Mouse (Mus musculus): ENCODE measurements around the gene Fgfr2.

The Fgfr2 gene

DNA sequence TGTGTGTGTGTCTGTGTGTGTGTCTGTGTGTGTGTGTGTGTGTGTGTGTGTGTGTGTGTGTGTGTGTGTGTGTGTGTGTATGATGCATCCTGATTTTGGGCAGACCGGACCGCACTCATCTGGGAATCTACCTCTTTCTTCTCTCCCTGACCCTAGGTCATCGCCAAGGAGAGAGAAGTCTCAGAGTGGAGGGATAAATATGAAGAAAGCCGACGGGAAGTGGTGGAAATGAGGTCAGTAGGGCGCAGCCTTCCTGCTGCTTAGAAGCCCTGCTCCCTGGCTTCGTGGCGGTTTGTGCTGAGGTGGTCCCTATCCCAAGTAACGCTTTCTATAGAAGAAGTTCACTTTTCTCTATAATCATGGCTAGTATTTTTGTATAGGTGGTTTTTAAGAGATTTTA is 2371.5 kb downstream of the Fgfr2 start:
- no peak for DNase-seq (ENCODE audit: inconsistent age in 2 of 2, low spot score in 1 of 2)

DNA sequence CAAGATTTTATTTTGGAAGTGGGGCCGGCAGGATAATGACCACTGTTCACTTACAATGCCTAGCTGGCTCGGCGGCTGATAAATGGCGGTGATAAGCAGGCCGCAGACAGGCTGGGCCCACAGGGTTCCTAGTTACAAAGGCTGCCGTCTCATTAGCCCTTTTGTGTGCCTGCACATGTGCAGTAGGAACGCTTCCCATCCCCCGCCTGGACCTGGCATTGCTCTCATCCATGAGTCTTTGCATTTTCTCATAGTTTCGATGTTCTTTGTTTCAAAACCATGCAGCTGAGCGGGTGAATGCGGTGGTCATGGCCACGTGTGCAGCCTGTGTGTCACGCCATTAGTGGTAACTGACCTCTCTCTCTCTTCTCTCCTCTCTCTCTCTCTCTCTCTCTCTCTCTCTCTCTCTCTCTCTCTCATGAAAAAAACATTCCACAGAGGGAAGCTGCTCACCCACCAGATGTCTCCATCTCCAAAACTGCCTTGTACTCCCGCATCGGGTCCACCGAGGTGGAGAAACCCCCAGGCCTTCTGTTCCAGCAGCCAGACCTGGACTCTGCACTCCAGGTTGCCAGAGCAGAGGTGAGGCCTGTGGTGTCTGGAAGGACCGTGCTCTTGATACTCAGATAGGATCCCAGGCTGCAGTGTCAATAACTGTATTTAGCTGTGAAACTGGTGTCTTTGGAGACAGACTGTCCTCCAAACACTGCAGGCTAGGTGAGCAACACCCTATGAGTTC is 2372.2 kb downstream of the Fgfr2 start:
- no peak for DNase-seq (ENCODE audit: inconsistent age in 2 of 2, low spot score in 1 of 2)

DNA sequence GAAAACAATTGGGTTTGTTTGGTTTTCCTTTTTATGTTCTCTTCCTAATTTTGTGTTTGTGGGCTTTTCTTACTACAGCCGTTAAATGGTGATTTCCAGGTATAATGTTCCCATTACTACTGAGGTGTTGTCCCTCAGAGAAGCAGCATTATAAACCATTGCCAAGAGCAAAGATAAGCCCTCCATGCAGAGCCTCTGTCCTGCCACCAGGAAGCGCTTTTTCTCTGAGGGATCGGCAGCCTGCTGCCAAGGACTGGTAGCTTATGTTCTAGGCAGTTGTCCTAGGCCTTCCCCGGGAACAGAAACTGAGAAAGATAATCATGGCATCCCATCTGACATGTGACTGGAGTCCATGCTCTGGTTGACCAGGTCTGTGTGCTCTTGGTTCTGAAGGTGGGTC is 2374.0 kb downstream of the Fgfr2 start:
- DNase-seq (ENCODE audit: inconsistent age in 2 of 2, low spot score in 1 of 2), result peak in 1 of 2 experiments; percentile 15

DNA sequence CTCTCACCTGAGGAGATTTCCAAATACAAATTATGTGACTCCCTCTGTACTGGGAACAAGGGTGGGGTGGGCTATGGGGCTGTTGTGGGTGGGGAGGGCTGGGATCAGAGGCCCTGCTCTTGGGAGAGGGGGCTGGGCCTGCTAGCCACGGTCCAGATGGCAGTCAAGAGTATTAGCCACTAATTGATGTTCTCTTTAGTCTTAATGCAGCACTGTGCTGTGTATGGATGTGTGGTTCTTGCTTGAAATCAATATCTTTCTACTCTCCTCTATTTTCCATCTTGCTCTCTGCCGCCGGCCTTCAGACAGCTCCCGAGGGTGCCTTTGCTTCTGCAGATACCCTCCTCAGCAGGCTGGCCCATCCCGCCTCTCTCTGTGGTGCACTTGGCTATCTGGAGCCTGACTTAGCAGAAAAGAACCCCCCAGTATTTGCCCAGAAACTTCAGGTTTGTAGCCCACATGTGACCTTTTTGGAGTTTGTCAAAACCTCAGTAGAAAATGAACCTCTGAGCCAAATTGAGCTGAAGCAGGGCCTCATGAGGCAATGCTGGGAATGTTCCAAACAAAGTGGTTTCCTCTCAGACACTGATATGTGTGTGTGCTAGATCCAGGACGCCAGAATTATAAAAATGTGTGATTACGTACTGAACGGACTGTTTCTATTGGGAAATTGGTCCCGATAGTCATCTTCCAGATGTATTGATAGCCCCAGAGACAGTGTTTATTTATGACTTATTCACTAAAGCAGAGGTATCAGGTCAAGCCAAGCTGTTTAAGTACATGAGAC is 2379.7 kb downstream of the Fgfr2 start:
- no peak for DNase-seq (ENCODE audit: inconsistent age in 2 of 2, low spot score in 1 of 2)

DNA sequence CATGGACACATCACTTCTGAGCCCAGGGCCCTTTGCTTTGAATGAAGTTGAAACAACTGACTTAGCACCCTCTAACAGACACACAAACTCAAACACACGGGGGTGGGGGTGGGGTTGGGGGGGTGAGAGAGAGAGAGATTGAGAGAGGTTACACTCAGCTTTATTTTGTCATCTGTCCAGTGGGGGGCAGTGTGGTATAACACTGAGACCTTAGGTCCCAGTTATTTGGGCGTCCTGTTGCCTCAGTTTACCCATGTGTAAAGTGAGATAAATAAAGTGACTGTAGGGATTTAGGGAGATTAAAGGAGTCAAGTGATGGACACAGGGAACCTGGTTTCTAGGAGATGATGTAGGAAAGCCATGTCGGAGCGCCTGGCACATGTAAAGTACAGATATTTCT is 2382.1 kb downstream of the Fgfr2 start:
- no peak for DNase-seq (ENCODE audit: inconsistent age in 2 of 2, low spot score in 1 of 2)

DNA sequence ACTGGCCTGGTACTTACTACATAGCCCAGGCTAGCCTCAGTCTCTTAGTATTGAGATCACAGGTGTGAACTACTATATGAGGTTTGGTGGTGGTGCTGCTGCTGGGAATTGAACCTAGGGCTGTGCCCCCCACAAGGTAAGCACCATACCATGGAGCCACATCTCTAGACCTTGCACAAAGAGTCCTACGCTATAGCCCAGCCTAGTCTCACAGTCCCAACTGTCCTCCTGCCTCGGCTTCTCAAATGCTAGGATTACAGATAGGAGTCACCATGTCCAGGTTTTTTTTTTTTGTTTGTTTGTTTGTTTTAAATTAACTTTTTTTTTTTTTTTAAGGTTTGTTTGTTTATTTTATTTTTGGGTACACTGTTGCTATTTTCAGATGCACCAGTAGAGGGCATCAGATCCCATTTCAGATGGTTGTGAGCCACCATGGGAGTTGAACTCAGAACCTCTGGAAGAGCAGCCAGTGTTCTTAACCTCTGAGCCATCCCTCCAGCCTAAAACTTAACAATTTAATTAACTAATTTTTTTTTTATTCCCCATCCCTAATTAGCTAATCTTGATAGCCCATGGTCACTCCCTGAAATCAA is 2388.9 kb downstream of the Fgfr2 start:
- DNase-seq (ENCODE audit: inconsistent age in 2 of 2, low spot score in 1 of 2), result no peak

DNA sequence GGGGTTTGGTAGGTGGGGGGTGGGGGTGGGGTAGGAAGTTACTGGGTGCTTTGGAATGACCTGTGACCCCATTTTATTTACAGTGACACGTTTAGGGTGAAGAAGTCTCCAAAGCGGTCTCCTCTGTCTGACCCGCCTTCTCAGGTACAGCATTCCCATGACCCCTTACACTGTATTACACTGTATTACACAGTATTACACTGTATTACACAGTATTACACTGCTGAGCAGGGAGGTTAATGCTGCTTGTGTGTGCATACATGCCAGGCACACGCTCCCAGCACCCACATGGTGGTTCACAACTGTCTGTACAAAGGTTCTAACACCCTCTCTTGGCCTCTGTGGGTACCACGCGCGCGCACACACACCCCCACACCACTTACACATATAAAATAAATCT is 2389.7 kb downstream of the Fgfr2 start:
- no peak for DNase-seq (ENCODE audit: inconsistent age in 2 of 2, low spot score in 1 of 2)

DNA sequence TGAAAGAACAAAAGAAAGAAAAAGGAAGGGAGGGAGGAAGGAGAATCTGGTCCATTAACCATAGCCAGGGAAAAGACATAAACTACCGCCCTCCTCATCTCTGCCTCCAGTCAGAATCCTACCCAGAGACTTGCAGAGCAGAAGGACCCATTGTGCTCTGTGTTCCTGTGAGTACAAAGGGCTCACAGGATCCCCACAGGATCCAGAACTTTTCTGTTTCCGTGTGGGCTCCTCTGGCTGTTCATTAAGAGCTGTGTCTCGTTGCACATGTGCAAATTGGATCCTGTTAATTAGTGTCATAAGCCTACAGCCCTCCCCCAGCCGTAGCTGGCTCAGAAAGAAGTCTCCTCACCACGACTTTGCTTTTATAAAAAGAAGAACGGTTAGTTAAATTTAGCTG is 2390.2 kb downstream of the Fgfr2 start:
- no peak for DNase-seq (ENCODE audit: inconsistent age in 2 of 2, low spot score in 1 of 2)

DNA sequence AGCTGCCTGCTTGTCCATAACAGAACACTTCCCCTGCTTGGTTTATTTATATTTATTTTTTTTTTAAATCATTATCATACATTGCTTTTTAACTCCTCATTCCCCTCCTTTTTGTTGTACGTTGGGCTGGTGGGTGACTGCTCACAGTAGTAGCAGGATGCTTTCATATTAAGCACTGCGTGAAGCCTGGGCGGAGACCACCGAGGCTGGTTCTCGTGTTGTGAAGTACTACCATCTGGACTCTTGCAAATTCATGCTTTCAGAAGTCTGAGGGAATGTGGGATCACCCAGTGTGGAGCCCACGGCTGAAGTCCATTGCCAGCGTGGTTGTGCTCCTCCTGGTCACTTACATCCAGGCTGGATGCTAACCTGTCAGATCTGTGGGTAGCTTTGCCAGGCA is 2391.4 kb downstream of the Fgfr2 start:
- DNase-seq (ENCODE audit: inconsistent age in 2 of 2, low spot score in 1 of 2), result no peak

DNA sequence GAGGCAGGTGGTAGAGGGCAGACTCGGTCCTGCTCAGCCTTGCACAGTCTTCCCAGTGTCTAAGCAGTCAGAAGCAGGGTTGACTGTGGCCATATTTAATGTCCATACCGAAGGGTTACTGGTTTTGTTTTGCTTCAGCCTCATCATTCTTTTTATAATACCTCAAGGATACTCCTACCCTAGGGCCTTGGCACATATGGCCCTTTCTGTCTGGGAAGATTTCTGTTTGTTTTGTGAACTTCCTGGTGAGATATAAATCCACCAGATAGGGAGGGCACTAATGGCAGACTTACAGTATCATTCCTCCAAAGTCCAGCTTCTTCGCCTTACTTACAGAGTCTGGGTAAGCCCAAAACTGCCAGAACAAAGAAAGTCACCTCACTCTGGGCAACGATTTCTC is 2395.6 kb downstream of the Fgfr2 start:
- DNase-seq (ENCODE audit: inconsistent age in 2 of 2, low spot score in 1 of 2), result no peak

DNA sequence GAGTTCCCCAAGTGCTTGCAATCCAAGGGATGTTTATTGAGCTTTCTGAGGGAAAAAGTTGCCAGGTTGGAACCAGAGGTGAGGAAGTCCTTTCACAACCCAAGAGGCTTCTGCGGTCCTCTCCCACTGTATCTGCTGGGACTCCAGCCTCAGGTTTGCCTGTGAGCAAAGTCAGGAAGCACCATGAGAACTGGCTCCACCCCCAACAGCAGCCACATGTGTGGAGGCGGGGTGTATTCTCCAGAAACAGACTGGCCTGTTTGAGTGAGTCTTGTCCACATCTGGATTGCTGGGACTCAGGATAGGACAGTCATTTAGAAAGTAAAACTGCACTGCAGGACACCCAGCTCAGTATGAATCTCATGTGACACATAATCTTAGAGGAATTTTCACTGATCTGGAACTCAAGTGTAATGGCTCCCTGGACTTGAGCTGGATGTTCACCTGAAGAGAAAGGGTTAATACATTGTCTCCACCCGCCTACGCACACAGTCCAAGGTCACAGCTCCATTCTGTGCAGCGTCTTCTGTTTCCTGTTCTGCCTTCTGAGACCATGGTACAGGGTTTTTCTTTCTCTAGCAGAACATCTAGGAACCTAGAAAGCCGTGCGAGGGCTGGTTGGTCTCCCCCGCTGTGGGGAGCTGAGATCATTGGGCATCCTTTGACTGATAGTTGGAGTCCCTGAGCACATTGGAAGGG is 2396.3 kb downstream of the Fgfr2 start:
- DNase-seq (ENCODE audit: inconsistent age in 2 of 2, low spot score in 1 of 2), result peak in 1 of 2 experiments; percentile 51

DNA sequence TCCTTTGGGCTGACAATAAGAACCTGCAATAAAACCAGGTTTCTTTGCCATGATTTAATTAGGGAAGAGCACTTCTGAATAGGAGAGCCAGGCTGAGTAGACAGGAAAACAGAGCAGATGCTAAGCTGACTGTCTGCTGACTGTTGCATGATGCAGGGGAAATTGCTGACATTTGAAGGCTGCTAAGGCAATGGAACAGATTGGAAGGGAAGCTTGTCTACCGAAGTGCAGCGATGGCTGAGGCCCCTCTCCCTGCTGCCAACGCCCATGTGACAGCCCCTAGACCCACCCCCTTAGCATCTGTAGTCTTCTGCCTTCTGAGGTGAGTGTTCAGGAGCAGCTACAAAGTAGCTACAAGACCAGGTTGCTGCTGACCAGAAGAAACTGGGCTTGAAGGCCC is 2397.0 kb downstream of the Fgfr2 start:
- no peak for DNase-seq (ENCODE audit: inconsistent age in 2 of 2, low spot score in 1 of 2)

DNA sequence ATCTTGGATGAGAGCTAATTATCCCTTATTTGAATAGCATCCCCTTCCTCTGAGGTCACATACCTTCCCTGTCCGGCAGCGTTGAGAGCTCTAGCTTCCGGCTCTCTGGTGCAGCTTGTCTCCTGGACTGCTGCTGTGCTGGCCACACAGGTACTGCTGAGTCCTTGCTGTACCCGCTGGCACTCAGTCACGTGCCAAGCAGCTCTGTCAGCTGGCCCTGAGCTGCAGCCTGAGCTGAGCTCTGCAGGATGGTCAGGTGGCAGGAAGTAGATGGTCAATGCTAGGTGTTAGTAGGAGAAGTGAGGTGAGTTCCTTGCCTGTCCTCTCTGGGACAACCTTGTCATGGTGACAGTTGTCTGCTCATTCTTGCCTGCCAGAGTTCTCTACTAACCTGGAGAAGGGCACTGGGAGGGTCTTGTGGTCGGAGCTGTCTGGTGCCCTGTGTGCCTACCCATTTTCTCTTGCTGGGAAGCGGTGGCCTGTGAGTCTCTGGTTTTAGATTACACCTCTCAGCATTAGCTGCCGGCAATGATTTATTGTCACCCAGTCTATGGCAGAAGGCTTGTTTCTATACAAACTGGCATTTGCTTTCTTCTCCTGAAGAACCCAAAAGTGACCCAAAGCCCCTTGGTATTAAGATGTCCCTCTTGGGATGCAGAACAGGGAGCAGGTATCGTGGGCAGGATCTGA is 2402.4 kb downstream of the Fgfr2 start:
- peak in 1 of 2 experiments; percentile 20 for DNase-seq (ENCODE audit: inconsistent age in 2 of 2, low spot score in 1 of 2)

DNA sequence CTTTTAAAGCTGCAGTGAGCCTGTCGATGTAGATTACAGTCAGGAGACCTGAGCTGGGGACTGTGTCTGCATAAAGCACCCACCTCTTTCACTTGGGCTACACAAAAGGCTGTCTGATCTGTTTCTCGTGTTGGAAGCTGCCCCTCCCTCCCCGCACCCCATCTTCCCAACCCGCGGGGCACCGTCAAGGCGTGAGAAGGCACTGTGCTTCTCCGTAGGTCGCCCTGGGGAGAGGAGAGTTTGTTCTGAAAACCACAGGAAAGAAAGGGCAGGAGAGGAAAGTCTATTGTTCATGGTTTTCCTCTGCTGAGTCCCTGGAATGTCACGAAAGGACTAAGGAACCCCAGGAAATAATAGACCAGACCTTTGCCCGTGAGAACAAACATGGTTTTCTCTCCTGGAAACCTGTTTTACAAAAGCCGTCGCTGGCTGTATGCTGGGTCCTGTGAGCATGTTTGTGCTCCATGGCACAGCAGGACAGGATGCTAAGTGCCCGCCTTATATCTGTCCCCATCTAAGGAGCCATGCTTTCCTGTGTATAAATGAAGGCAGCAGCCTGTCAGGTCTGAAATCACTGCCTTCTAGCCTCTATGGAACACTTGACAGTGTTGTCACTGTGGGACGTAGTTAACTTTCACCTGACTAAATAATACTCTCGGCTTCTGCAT is 2403.1 kb downstream of the Fgfr2 start:
- no peak for DNase-seq (ENCODE audit: inconsistent age in 2 of 2, low spot score in 1 of 2)

DNA sequence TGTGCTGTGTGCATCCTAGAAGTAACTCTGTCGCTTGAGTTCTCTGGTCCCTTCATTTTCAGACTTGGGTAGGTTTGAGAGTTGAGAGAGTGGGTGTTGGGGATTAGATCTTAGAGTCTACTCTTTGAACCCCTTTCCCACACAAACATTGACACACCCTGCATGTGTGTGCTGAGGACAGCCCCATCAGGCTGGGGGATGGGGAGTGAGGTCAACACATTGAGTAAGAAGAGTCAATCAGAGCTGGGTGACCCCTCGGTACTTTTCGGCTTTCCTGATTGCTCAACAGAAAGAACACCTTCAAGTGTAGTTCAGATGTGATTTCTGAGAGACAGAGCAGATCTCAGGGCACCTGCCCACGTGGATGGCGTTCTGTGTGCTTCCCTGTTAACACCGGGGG is 2406.2 kb downstream of the Fgfr2 start:
- no peak for DNase-seq (ENCODE audit: inconsistent age in 2 of 2, low spot score in 1 of 2)

DNA sequence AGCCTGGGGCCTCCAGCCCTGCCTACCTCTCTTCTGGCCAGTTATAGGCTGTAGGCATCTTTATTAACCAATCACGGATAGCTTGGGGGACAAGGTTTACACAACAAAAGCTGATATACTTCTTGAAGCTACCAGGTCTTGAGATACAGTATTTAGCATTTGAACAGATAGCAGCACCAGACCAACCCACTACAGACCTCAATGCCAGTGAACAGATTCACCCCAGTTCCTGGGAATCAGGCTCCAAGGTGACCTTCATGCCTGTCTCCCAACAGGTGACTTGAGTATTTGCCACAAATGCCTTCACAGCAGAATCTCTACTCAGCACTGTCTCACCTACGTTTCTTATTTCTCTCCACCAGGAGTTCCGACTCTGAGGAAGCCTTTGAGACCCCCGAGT is 2406.8 kb downstream of the Fgfr2 start:
- no peak for DNase-seq (ENCODE audit: inconsistent age in 2 of 2, low spot score in 1 of 2)

DNA sequence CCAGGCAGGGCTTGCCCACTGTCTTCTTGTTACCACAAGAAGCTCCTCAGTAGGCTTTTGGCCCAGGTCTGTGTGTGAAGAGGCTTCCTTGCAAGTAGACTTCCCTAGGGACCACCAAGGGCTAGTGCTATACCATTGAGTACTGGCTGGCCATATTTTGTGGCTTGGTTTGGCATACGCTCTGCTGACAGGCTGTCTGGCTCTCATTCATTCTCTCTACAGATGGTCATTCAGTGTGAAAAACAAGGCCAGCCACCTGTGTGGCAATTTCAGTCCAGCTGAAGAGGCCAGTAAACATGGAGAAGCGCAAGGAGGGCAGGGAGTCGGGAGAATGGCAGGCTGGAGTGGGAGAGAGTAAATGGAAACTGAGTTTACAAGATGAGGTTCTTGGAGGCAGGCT is 2407.7 kb downstream of the Fgfr2 start:
- no peak for DNase-seq (ENCODE audit: inconsistent age in 2 of 2, low spot score in 1 of 2)

DNA sequence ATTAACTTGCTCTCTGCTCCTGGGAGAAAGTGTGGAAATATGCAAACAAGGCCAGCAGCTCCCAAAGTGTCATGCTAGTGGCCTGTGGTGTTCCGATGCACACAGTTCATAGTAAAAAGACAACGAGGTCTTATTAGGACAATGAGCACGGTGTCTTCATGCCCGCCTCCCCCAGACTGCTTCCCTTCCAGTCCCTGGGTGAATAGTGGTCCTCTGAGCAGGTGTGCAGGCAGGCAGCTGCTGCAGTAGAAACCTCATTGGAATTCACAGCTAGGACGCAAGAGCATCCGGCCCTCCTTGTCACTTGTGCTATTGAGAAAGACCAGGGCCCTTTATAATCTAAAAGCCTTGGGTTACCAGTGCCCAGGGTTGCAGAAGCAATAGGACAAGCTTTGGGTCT is 2409.8 kb downstream of the Fgfr2 start:
- no peak for DNase-seq (ENCODE audit: inconsistent age in 2 of 2, low spot score in 1 of 2)

DNA sequence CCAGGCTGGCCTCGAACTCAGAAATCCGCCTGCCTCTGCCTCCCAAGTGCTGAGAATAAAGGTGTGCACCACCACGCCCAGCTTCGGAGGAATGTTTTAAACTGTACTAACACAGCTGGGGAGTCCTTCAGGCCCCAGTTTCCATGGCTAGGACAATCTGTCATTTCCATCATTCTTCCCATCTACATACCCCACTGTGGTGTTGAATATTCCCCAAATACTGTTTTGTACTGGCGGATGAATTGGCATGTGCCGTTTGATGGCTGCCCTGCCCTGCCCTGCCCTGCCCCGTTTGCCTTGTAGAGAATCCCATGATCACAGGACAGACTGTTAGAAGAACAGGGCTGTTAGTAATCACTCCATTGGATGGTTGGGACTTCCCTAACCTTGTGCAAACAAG is 2411.3 kb downstream of the Fgfr2 start:
- no peak for DNase-seq (ENCODE audit: inconsistent age in 2 of 2, low spot score in 1 of 2)
